Mouse (Mus musculus): ENCODE results near the gene Sys1.

DNA sequence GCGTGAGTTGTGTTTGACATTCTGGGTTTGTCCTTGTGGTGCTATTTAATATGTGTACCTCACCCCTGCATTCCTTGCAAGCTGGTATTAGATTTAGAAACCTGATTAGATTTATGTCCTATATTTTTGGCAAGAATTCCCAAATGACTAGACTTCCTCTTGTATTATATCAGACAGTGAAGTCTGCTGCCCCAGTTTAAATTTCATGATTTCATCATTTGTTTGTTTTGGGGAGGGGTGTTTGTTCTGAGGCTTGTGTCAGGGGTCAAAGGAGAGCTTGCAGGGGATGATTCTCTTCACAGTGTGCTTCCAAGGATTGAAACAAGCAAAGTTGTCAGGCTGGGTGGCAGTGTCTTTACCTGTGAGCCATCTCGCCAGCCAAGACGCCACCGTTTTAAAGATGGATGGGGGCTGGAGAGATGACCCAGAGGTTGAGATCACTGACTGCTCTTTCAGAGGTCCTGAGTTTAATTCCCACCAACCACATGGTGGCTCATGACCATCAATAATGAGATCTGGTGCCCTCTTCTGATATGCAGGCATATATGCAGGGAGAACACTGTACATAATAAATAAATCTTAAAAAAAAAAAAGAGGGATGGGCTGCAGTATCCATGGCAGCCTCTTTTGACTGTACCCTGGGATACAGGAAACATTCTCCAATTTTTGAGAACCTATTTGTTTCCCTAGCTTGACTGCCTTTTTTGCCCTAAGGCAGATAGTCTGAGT, 49.0 kb downstream of the Sys1 start:
- no peak for TF ChIP-seq GATA1 (IDR thresholded peaks at IDR 0.05; ENCODE audit: low read length)
- TF ChIP-seq TAL1 (IDR thresholded peaks at IDR 0.05; ENCODE audit: low read length): no peak
